Mouse (Mus musculus) induced T-regulatory cell, adult 2 months (primary cell): ENCODE results near the gene Papln.

Experiments used
- DNase-seq: peaks from one replicate; pipeline ENCODE4 v3.0.0-alpha.2; 2012; ENCODE audit warnings: low read depth

The Papln gene

DNA sequence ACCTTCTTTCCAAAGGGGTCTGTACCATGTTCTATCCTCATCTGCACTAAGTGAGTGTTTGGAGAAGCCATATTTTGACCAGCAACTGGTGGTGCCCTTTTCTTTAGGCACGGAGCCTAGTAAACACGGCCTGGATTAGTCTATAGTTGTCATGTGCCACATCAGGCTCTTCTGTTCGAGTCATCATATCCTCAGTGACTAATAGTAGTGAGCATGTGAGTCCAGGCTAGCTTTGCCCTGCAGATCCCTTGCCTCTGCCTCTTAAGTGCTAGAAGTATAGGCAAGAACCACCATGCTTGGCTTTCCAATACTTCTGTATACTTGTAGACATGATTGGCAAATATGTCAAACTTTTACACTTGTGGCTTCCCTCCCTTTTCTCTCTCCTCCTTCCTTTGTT lies 70.5 kb downstream of the Papln start:
- no peak for DNase-seq

DNA sequence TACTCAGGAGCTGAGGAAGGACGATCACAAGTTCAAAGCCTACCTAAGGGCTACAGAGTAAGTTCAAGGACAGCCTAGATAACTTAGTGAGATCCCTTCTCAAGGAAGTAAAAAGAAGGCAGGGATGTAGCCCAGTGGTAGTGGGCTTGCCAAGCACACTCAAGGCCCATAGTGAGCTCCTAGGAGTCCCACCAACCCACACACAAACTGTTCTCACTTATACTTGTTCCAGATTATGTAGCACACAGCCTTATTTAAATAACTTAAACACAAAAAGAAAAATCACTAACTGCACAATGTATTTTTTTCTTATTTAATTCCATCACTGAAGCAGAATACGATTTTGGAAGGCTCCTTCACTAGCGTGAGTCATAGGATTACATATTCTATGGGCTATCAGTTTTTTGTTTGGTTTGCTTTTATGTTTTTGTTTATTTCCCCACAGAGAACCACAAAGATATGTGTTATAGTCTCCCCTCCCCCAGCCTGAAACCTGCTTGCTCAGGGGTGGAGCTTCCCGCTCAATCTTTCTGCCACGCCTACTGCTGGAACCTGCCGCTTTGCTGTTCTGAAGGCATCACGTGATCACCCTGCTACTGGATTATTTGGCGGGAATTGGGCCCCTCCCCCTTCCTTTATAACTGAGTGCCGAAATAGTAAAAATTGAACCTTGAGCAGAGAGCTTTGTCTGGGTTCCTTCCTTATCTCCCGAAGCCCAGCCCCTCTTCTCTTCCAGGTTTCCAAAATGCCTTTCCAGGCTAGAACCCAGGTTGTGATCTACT lies 78.2 kb downstream of the Papln start:
- DNase-seq, result no peak
